Mouse (Mus musculus) forebrain, embryonic 10.5 days (tissue): Measurements from ENCODE around the gene Wdr72. TPM values are rescaled to one million over a fixed set of nuclear protein-coding genes. Genes with fewer than 3 reads are reported as not detected.
A peak's percentile ranks its signal among the peaks of the same experiment; 100 is the strongest.

ENCODE experiments used
- DNase-seq: peaks from one replicate; pipeline ENCODE4 v3.0.0-alpha.2; 2017; ENCODE audit warnings: low spot score; ENCODE audit errors: extremely low spot score
- H3K27ac ChIP-seq: fragments of 300-500 bp; sonication (generic); 2 replicates; pipeline ENCODE4 v1.5.1; 2016; ENCODE audit warnings: mild to moderate bottlenecking
- H3K27me3 ChIP-seq: fragments of 300-500 bp; sonication (generic); 2 replicates; pipeline ENCODE4 v1.6.1; 2016; ENCODE audit warnings: mild to moderate bottlenecking; ENCODE audit not compliant: poor library complexity, severe bottlenecking
- H3K36me3 ChIP-seq: fragments of 300-500 bp; sonication (generic); replicated peaks from 2 replicates; pipeline ENCODE4 v1.6.1; 2016; ENCODE audit warnings: mild to moderate bottlenecking, moderate library complexity
- H3K4me1 ChIP-seq: fragments of 300-500 bp; sonication (generic); 2 replicates; pipeline ENCODE4 v1.6.1; 2016
- H3K4me3 ChIP-seq: fragments of 300-500 bp; sonication (generic); 2 replicates; pipeline ENCODE4 v1.5.1; 2016; ENCODE audit warnings: mild to moderate bottlenecking, moderate library complexity
- H3K9me3 ChIP-seq: fragments of 300-500 bp; sonication (generic); 2 replicates; pipeline ENCODE4 v1.6.1; 2016; ENCODE audit warnings: mild to moderate bottlenecking, moderate library complexity
- WGBS: fragments of 180-500 bp; shearing (Covaris S2); methylation state at CpG from one replicate; pipeline ENCODE4 v1.1.7; 2016; 5-methylcytosine and 5-hydroxymethylcytosine counted together
- polyA plus RNA-seq: library from polyadenylated mRNA; unstranded; fragments of >200 nt; fragmentation: Nextera tagmentation; extraction: Ambion mirVana; gene quantifications from 2 replicates; pipeline ENCODE4 v1.2.1, GENCODE M21; 2016

Gene Wdr72
- polyA plus RNA-seq, 1 experiment from 2014 or later, result 0.07 TPM

GRCm38 (mm10) chr9:74250522-74250921 is 140.4 kb downstream of the Wdr72 start:
- WGBS, result 65% methylated on average over 1 of the region's 1 CpGs
- Histone ChIP-seq H3K27me3 (no peaks in the 10 kb centered on the region), H3K4me3 (no peak overlapping the region), H3K36me3 (no peaks in the 10 kb centered on the region), H3K27ac (no peak overlapping the region), H3K4me1 (no peaks in the 10 kb centered on the region), H3K9me3 (no peaks in the 10 kb centered on the region)
- no peak for DNase-seq

- DNase-seq, result no peak
- no peak overlapping the region for H3K4me3 ChIP-seq
- H3K4me1 ChIP-seq, result no peaks in the 10 kb centered on the region
- no peaks in the 10 kb centered on the region for H3K36me3 ChIP-seq
- 55% methylated on average over 4 of the region's 4 CpGs for WGBS
- no peaks in the 10 kb centered on the region for H3K9me3 ChIP-seq
- H3K27me3 ChIP-seq, result no peaks in the 10 kb centered on the region
- H3K27ac ChIP-seq, result no peak overlapping the region
Observed at GRCm38 (mm10) chr9:74258389-74258788, 148.2 kb downstream of the Wdr72 start.

GRCm38 (mm10) chr9:74277752-74278385 is 167.7 kb downstream of the Wdr72 start:
- H3K4me1 ChIP-seq, result peaks cover 42% of the 10 kb centered on the region
- WGBS, result 64% methylated on average over 14 of the region's 14 CpGs
- H3K4me3 ChIP-seq, result no peak overlapping the region

GRCm38 (mm10) chr9:74282072-74282471 is 171.9 kb downstream of the Wdr72 start:
- no peaks in the 10 kb centered on the region for H3K9me3 ChIP-seq
- no peak for DNase-seq
- H3K36me3 ChIP-seq, result no peaks in the 10 kb centered on the region
- H3K27ac ChIP-seq, result no peak overlapping the region
- H3K4me1 ChIP-seq, result peaks cover 29% of the 10 kb centered on the region
- WGBS, result 8% methylated on average over 3 of the region's 3 CpGs
- no peak overlapping the region for H3K4me3 ChIP-seq
- peaks cover 16% of the 10 kb centered on the region; the same call in 1 of the 2 replicates for H3K27me3 ChIP-seq

More at GRCm38 (mm10) chr9:74277752-74278385, 167.7 kb downstream of the Wdr72 start:
- H3K9me3 ChIP-seq, result no peaks in the 10 kb centered on the region
- peak; percentile 21 for DNase-seq
- no peak overlapping the region for H3K27ac ChIP-seq
- H3K27me3 ChIP-seq, result peaks cover 15% of the 10 kb centered on the region; the same call in 1 of the 2 replicates
- H3K36me3 ChIP-seq, result no peaks in the 10 kb centered on the region

GRCm38 (mm10) chr9:74286210-74286609 is 176.1 kb downstream of the Wdr72 start:
- 69% methylated on average over 2 of the region's 2 CpGs for WGBS
- peaks cover 14% of the 10 kb centered on the region for H3K4me1 ChIP-seq
- peaks cover 8% of the 10 kb centered on the region; the same call in 1 of the 2 replicates for H3K27me3 ChIP-seq
- no peaks in the 10 kb centered on the region for H3K36me3 ChIP-seq
- no peaks in the 10 kb centered on the region for H3K9me3 ChIP-seq
- no peak overlapping the region for H3K4me3 ChIP-seq
- H3K27ac ChIP-seq, result no peak overlapping the region
- no peak for DNase-seq

GRCm38 (mm10) chr9:74294479-74294878 is 184.3 kb downstream of the Wdr72 start:
- Histone ChIP-seq H3K27me3 (no peaks in the 10 kb centered on the region), H3K9me3 (no peaks in the 10 kb centered on the region), H3K4me3 (no peak overlapping the region), H3K4me1 (peaks cover 5% of the 10 kb centered on the region; the same call in 1 of the 2 replicates), H3K36me3 (no peaks in the 10 kb centered on the region), H3K27ac (no peak overlapping the region)
- 90% methylated on average over 3 of the region's 3 CpGs for WGBS
- DNase-seq, result no peak

GRCm38 (mm10) chr9:74318771-74319170 is 208.6 kb downstream of the Wdr72 start:
- Histone ChIP-seq H3K27me3 (no peaks in the 10 kb centered on the region), H3K4me1 (no peaks in the 10 kb centered on the region), H3K36me3 (no peaks in the 10 kb centered on the region), H3K27ac (no peak overlapping the region), H3K4me3 (no peak overlapping the region), H3K9me3 (no peaks in the 10 kb centered on the region)
- no peak for DNase-seq
- WGBS, result 88% methylated on average over 1 of the region's 1 CpGs

GRCm38 (mm10) chr9:74324089-74324924 is 214.2 kb downstream of the Wdr72 start:
- Histone ChIP-seq H3K27me3 (peaks cover 7% of the 10 kb centered on the region; the same call in 1 of the 2 replicates), H3K4me3 (no peak overlapping the region), H3K4me1 (peaks cover 16% of the 10 kb centered on the region; the same call in 1 of the 2 replicates), H3K27ac (no peak overlapping the region), H3K36me3 (no peaks in the 10 kb centered on the region), H3K9me3 (no peaks in the 10 kb centered on the region)
- WGBS, result 71% methylated on average over 11 of the region's 11 CpGs
- DNase-seq, result no peak

GRCm38 (mm10) chr9:74324925-74325295 is 214.8 kb downstream of the Wdr72 start:
- Histone ChIP-seq H3K27ac (no peak overlapping the region), H3K9me3 (no peaks in the 10 kb centered on the region), H3K4me1 (peaks cover 16% of the 10 kb centered on the region; the same call in 1 of the 2 replicates), H3K4me3 (no peak overlapping the region), H3K27me3 (peaks cover 12% of the 10 kb centered on the region; the same call in 1 of the 2 replicates), H3K36me3 (no peaks in the 10 kb centered on the region)
- DNase-seq, result no peak
- WGBS, result 38% methylated on average over 3 of the region's 3 CpGs

GRCm38 (mm10) chr9:74325981-74326380 is 215.8 kb downstream of the Wdr72 start:
- 96% methylated on average over 1 of the region's 1 CpGs for WGBS

GRCm38 (mm10) chr9:74328821-74329220 is 218.7 kb downstream of the Wdr72 start:
- Histone ChIP-seq H3K27ac (no peak overlapping the region), H3K4me1 (peaks cover 30% of the 10 kb centered on the region), H3K36me3 (no peaks in the 10 kb centered on the region), H3K27me3 (peaks cover 29% of the 10 kb centered on the region; the same call in 1 of the 2 replicates), H3K9me3 (no peaks in the 10 kb centered on the region), H3K4me3 (no peak overlapping the region)
- DNase-seq, result no peak
- WGBS, result 85% methylated on average over 5 of the region's 5 CpGs

More at GRCm38 (mm10) chr9:74325981-74326380, 215.8 kb downstream of the Wdr72 start:
- Histone ChIP-seq H3K36me3 (no peaks in the 10 kb centered on the region), H3K27me3 (peaks cover 20% of the 10 kb centered on the region; the same call in 1 of the 2 replicates), H3K27ac (no peak overlapping the region), H3K4me3 (no peak overlapping the region), H3K9me3 (no peaks in the 10 kb centered on the region), H3K4me1 (peaks cover 20% of the 10 kb centered on the region)
- DNase-seq, result no peak

- no peak overlapping the region for H3K27ac ChIP-seq
- 48% methylated on average over 9 of the region's 9 CpGs for WGBS
Observed at GRCm38 (mm10) chr9:74330706-74331495, 220.7 kb downstream of the Wdr72 start.

More at GRCm38 (mm10) chr9:74330706-74331495, 220.7 kb downstream of the Wdr72 start:
- no peak overlapping the region for H3K4me3 ChIP-seq
- DNase-seq, result no peak
- no peaks in the 10 kb centered on the region for H3K9me3 ChIP-seq
- H3K36me3 ChIP-seq, result no peaks in the 10 kb centered on the region
- H3K4me1 ChIP-seq, result peaks cover 18% of the 10 kb centered on the region
- peaks cover 29% of the 10 kb centered on the region; the same call in 1 of the 2 replicates for H3K27me3 ChIP-seq
